In the genomic region with DNA sequence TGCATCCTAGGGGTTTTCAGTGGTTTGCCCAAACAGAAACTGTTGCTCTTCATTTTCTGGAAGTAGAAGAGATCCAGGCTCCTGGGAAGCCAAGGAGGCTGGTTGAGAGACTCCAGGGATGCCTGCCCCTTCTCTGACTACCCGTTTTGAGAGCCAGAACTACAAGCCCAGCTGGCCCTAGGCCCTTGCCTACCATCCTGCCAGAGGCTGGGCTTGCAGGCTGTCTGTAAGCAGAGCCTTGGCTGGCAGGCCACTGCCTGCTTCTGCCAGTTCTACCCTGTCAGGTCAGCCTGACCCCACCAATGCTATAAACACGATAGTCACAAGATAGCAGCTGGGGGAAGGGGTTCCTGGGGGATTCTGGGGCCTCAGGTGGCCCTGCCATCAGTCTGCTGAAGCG, we compare ENCODE assay signal across 8 mouse cellular contexts. TPM values are rescaled to one million over a fixed set of nuclear protein-coding genes. Genes with fewer than 3 reads are reported as not detected.
DNase-seq lines count a peak whose midpoint lies in the region; ATAC-seq and TF ChIP-seq lines count a peak whose summit lies in the region.

No protein-coding gene starts in this region.

- H3K4me2 ChIP-seq in midbrain, embryonic 11.5 days: no peak overlapping the region
- no peak overlapping the region for H3K4me2 ChIP-seq in heart, embryonic 16.5 days (ENCODE audit: low read depth, low read length)
- peak overlapping the region; percentile 33 for H3K4me2 ChIP-seq in myocyte (ENCODE audit: low read depth)
- H3K4me2 ChIP-seq in liver, embryonic 11.5 days: no peak overlapping the region

- H3K27me3 ChIP-seq in midbrain, embryonic 10.5 days (ENCODE audit: low read depth, poor library complexity, severe bottlenecking): peaks cover 17% of the 10 kb centered on the region; the same call in 1 of the 2 replicates
- H3K27me3 ChIP-seq in midbrain, embryonic 11.5 days (ENCODE audit: control insufficient read depth, insufficient read depth, low read length): peaks cover 2% of the 10 kb centered on the region; the same call in 1 of the 2 replicates
- H3K27me3 ChIP-seq in heart, embryonic 16.5 days (ENCODE audit: control insufficient read depth, insufficient read depth, low read length): no peaks in the 10 kb centered on the region
- H3K27me3 ChIP-seq in myocyte (ENCODE audit: control insufficient read depth, insufficient read depth, insufficient read length): no peaks in the 10 kb centered on the region
- H3K27me3 ChIP-seq in liver, embryonic 11.5 days (replicated peaks; ENCODE audit: control insufficient read depth, insufficient read depth, low read length): no peaks in the 10 kb centered on the region; the same call in 1 of the 2 replicates

- DNase-seq in adrenal gland, postnatal 14 days: peak; percentile 69
- no peak for DNase-seq in adrenal gland, adult 18-20 months (ENCODE audit: low spot score in 2 of 2)
- DNase-seq in midbrain, embryonic 10.5 days (ENCODE audit: low spot score): no peak
- DNase-seq in midbrain, embryonic 11.5 days (ENCODE audit: low spot score, missing footprints): no peak
- no peak for DNase-seq in liver, embryonic 11.5 days (ENCODE audit: low spot score)
- no peak for DNase-seq in spleen, postnatal 36 days (ENCODE audit: low spot score in 2 of 2)

- WGBS in midbrain, embryonic 10.5 days: 70% methylated on average over 3 of the region's 3 CpGs
- 69% methylated on average over 3 of the region's 3 CpGs for WGBS in midbrain, embryonic 11.5 days
- WGBS in heart, embryonic 16.5 days: 58% methylated on average over 3 of the region's 3 CpGs
- 59% methylated on average over 3 of the region's 3 CpGs for WGBS in liver, embryonic 11.5 days

- peaks cover 10% of the 10 kb centered on the region; the same call in 1 of the 2 replicates for H3K36me3 ChIP-seq in midbrain, embryonic 10.5 days
- no peaks in the 10 kb centered on the region for H3K36me3 ChIP-seq in midbrain, embryonic 11.5 days (ENCODE audit: control insufficient read depth, insufficient read depth, low read length)
- no peaks in the 10 kb centered on the region for H3K36me3 ChIP-seq in heart, embryonic 16.5 days (ENCODE audit: control insufficient read depth, insufficient read depth)
- H3K36me3 ChIP-seq in myocyte (ENCODE audit: control insufficient read depth, insufficient read depth): no peaks in the 10 kb centered on the region
- H3K36me3 ChIP-seq in liver, embryonic 11.5 days (ENCODE audit: control insufficient read depth, insufficient read depth, low read length): no peaks in the 10 kb centered on the region

- ATAC-seq in midbrain, embryonic 11.5 days (ENCODE audit: low FRiP score): no peak
- ATAC-seq in heart, embryonic 16.5 days (replicated peaks; ENCODE audit: extremely low read depth, insufficient read depth, low FRiP score): no peak
- ATAC-seq in liver, embryonic 11.5 days (replicated peaks; ENCODE audit: low FRiP score): no peak

- no peak overlapping the region for H3K4me3 ChIP-seq in midbrain, embryonic 10.5 days
- H3K4me3 ChIP-seq in midbrain, embryonic 11.5 days (ENCODE audit: low read depth, low read length): no peak overlapping the region
- H3K4me3 ChIP-seq in heart, embryonic 16.5 days (ENCODE audit: low read length): no peak overlapping the region
- no peak overlapping the region for H3K4me3 ChIP-seq in myocyte
- H3K4me3 ChIP-seq in liver, embryonic 11.5 days (ENCODE audit: low read depth, low read length): no peak overlapping the region

- peaks cover 92% of the 10 kb centered on the region for H3K4me1 ChIP-seq in midbrain, embryonic 10.5 days
- H3K4me1 ChIP-seq in midbrain, embryonic 11.5 days (ENCODE audit: control insufficient read depth, insufficient read depth, low read length): peaks cover 45% of the 10 kb centered on the region
- peaks cover 71% of the 10 kb centered on the region for H3K4me1 ChIP-seq in heart, embryonic 16.5 days (ENCODE audit: control insufficient read depth, insufficient read depth, low read length)
- peaks cover 40% of the 10 kb centered on the region for H3K4me1 ChIP-seq in liver, embryonic 11.5 days (replicated peaks; ENCODE audit: control insufficient read depth, insufficient read depth, low read length)

- peak overlapping the region; percentile 80 for H3K27ac ChIP-seq in midbrain, embryonic 10.5 days (replicated peaks)
- no peak overlapping the region for H3K27ac ChIP-seq in midbrain, embryonic 11.5 days (ENCODE audit: low read depth, low read length)
- H3K27ac ChIP-seq in heart, embryonic 16.5 days (ENCODE audit: low read length): peak overlapping the region; percentile 82
- H3K27ac ChIP-seq in liver, embryonic 11.5 days (ENCODE audit: low read depth, low read length): no peak overlapping the region; the same call in 1 of the 2 replicates

- H3ac ChIP-seq in myocyte (ENCODE audit: control insufficient read depth, insufficient read length): no peak overlapping the region

- H3K9me3 ChIP-seq in midbrain, embryonic 10.5 days (replicated peaks): no peaks in the 10 kb centered on the region
- no peaks in the 10 kb centered on the region for H3K9me3 ChIP-seq in midbrain, embryonic 11.5 days (ENCODE audit: control insufficient read depth, low read length)
- H3K9me3 ChIP-seq in heart, embryonic 16.5 days (replicated peaks; ENCODE audit: control insufficient read depth, low read length): no peaks in the 10 kb centered on the region
- H3K9me3 ChIP-seq in liver, embryonic 11.5 days (ENCODE audit: control insufficient read depth, low read length): no peaks in the 10 kb centered on the region

- peaks cover 7% of the 10 kb centered on the region for H3K79me2 ChIP-seq in myocyte (ENCODE audit: control insufficient read depth, insufficient read depth)

- H3K9ac ChIP-seq in midbrain, embryonic 11.5 days (ENCODE audit: low read length): no peak overlapping the region
- peak overlapping the region; percentile 39 for H3K9ac ChIP-seq in heart, embryonic 16.5 days (ENCODE audit: low read length)
- no peak overlapping the region for H3K9ac ChIP-seq in liver, embryonic 11.5 days (ENCODE audit: low read depth, low read length)

- TF ChIP-seq POLR2A in myocyte (IDR thresholded peaks at IDR 0.05; ENCODE audit: insufficient read length, low read depth): no peak

TF ChIP-seq in myocyte, 11 proteins besides CTCF, POLR2A, EP300 and RAD21:
- TF ChIP-seq MYOG (IDR thresholded peaks at IDR 0.05; ENCODE audit: control insufficient read depth in 1 of 3, insufficient read depth in 1 of 3, insufficient read length in 2 of 3, low read depth in 2 of 3): peak in 1 of 3 experiments; percentile 35
- TF ChIP-seq MYOD1 (IDR thresholded peaks at IDR 0.05; ENCODE audit: control insufficient read depth in 1 of 3, insufficient read length in 2 of 3, low read depth in 2 of 3): peak in 1 of 3 experiments; percentile 26
- no peak for TF ChIP-seq TCF3 (IDR thresholded peaks at IDR 0.05; ENCODE audit: insufficient read length, low read depth)
- TF ChIP-seq POLR2AphosphoS2 (IDR thresholded peaks at IDR 0.05; ENCODE audit: insufficient read length, low read depth): no peak
- no peak for TF ChIP-seq E2F4 (IDR thresholded peaks at IDR 0.05; ENCODE audit: insufficient read depth)

RNA-seq across cellular contexts. Expression of a gene that starts 48.7 kb away (rescaled TPM):
- 173 and 176 TPM in 2 replicates for total RNA-seq in adrenal gland, postnatal 14 days (2021)
- 100 to 1,000 TPM; 173 to 206 TPM for total RNA-seq in adrenal gland, adult 18-20 months (2021)
- polyA plus RNA-seq in midbrain, embryonic 10.5 days (2016; fragmentation: Nextera tagmentation; extraction: Ambion mirVana): 70.6 and 78.8 TPM in 2 replicates
- polyA plus RNA-seq in midbrain, embryonic 11.5 days (2014; fragmentation: Nextera tagmentation; extraction: Ambion mirVana): 88.8 TPM in 2 replicates
- 97.6 and 105 TPM in 2 replicates for polyA plus RNA-seq in heart, embryonic 16.5 days (2015; fragmentation: Nextera tagmentation; extraction: Ambion mirVana)
- polyA plus RNA-seq in myocyte (2012; fragmentation: generic; extraction: Trizol): 319 TPM
- polyA plus RNA-seq in liver, embryonic 11.5 days (2014; fragmentation: Nextera tagmentation; extraction: Ambion mirVana): 73.7 and 79.5 TPM in 2 replicates

RNA-seq across cellular contexts. Expression of a gene that starts 57.6 kb away (rescaled TPM):
- total RNA-seq in adrenal gland, postnatal 14 days (2021): 37.9 and 41.9 TPM in 2 replicates
- 10 to 100 TPM; 40.2 to 42.4 TPM for total RNA-seq in adrenal gland, adult 18-20 months (2021)
- polyA plus RNA-seq in midbrain, embryonic 10.5 days (2016; fragmentation: Nextera tagmentation; extraction: Ambion mirVana): 26.4 and 27.2 TPM in 2 replicates
- polyA plus RNA-seq in midbrain, embryonic 11.5 days (2014; fragmentation: Nextera tagmentation; extraction: Ambion mirVana): 16.5 and 17.0 TPM in 2 replicates
- polyA plus RNA-seq in heart, embryonic 16.5 days (2015; fragmentation: Nextera tagmentation; extraction: Ambion mirVana): 15.2 and 17.6 TPM in 2 replicates
- 40.8 TPM for polyA plus RNA-seq in myocyte (2012; fragmentation: generic; extraction: Trizol)
- polyA plus RNA-seq in liver, embryonic 11.5 days (2014; fragmentation: Nextera tagmentation; extraction: Ambion mirVana): 5.3 and 6.9 TPM in 2 replicates

Comparison
In these comparisons a context has a peak if more than half of its experiments do, and no peak if none do; other contexts are left out.
1. H3K27ac ChIP-seq: peak in midbrain, embryonic 10.5 days (single experiment) and heart, embryonic 16.5 days (single experiment); none in midbrain, embryonic 11.5 days (single experiment) and liver, embryonic 11.5 days (single experiment).